Mouse (Mus musculus) layer of hippocampus, adult 2 months (tissue): ENCODE results near the gene 4833439L19Rik. TPM values are rescaled to one million over a fixed set of nuclear protein-coding genes. Genes with fewer than 3 reads are reported as not detected.
A peak's percentile ranks its signal among the peaks of the same experiment; 100 is the strongest.

ENCODE experiments used
- DNase-seq, 2 experiments: peaks; one replicate each; pipeline ENCODE4 v3.0.0; 2022; ENCODE audit warnings: low spot score in 2 of 2
- H3K27ac ChIP-seq: fragments of 200-600 bp; 2 replicates; pipeline ENCODE4 v1.8.1; 2022
- H3K4me3 ChIP-seq: fragments of 200-600 bp; 2 replicates; pipeline ENCODE4 v1.8.1; 2022; ENCODE audit warnings: mild to moderate bottlenecking
- CTCF ChIP-seq: fragments of 200-600 bp; conservative IDR thresholded peaks from 2 replicates; pipeline ENCODE4 v1.8.1; 2022; ENCODE audit warnings: antibody characterized with exemption, mild to moderate bottlenecking, moderate library complexity
- total RNA-seq, 2 experiments: library from RNA; stranded (reverse); gene quantifications; 2 replicates each; pipeline ENCODE4 v1.2.3; 2021

Gene 4833439L19Rik
- total RNA-seq, 2 experiments from 2014 or later = 152 to 159 TPM

GRCm38 (mm10) chr13:54598622-54599143, 33.4 kb upstream of the 4833439L19Rik start:
- no peak for TF ChIP-seq CTCF
- DNase-seq = no peak
- Histone ChIP-seq H3K4me3 (no peak overlapping the region), H3K27ac (no peak overlapping the region)

DNA sequence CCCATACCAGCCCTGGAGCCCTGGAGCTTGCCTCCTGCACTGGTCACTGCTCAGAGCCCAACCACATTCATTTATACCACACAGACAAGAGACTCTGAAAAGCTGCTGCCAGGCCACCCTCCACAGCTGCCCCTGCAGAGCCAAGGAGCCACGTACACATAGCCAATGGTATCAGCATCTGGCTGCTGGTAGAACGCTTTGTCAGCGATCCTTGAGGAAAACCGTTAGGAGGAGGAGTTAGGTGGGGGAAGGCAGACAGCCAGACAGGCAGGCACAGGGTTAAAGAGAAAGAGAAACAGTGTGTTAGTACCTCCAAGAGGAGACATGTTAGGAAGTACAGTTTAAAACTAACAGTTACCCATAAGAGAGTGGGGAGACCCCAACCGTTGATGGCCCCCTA, 31.6 kb upstream of the 4833439L19Rik start:
- H3K27ac ChIP-seq = no peak overlapping the region
- no peak for DNase-seq

GRCm38 (mm10) chr13:54596107-54596690, 31.0 kb upstream of the 4833439L19Rik start:
- no peak overlapping the region for H3K4me3 ChIP-seq
- no peak for TF ChIP-seq CTCF
- DNase-seq = no peak
- no peak overlapping the region for H3K27ac ChIP-seq

More for the DNA sequence above, 31.6 kb upstream of the 4833439L19Rik start:
- no peak overlapping the region for H3K4me3 ChIP-seq
- TF ChIP-seq CTCF = no peak

GRCm38 (mm10) chr13:54593617-54594016, 28.4 kb upstream of the 4833439L19Rik start:
- Histone ChIP-seq H3K27ac (peak overlapping the region; percentile 9; the same call in 1 of the 2 replicates), H3K4me3 (no peak overlapping the region)
- no peak for DNase-seq
- TF ChIP-seq CTCF = no peak

GRCm38 (mm10) chr13:54591776-54592356, 26.6 kb upstream of the 4833439L19Rik start:
- peak overlapping the region; percentile 95 for H3K4me3 ChIP-seq
- H3K27ac ChIP-seq = peak overlapping the region; percentile 96; the same call in 1 of the 2 replicates
- DNase-seq = no peak
- no peak for TF ChIP-seq CTCF

- Histone ChIP-seq H3K27ac (peak within 1 kb of the TSS; percentile 96), H3K4me3 (peak within 1 kb of the TSS; percentile 95)
- DNase-seq = peak; percentile 94 to 99
- TF ChIP-seq CTCF = no peak
These were observed 25.0 kb upstream of the 4833439L19Rik start, which contains the start of the genes Nop16 and Higd2a for GRCm38 (mm10) chr13:54589996-54590951. TSS of gene Nop16 (minus strand) at chr13:54590090. TSS of gene Higd2a (plus strand) at chr13:54590207.

DNA sequence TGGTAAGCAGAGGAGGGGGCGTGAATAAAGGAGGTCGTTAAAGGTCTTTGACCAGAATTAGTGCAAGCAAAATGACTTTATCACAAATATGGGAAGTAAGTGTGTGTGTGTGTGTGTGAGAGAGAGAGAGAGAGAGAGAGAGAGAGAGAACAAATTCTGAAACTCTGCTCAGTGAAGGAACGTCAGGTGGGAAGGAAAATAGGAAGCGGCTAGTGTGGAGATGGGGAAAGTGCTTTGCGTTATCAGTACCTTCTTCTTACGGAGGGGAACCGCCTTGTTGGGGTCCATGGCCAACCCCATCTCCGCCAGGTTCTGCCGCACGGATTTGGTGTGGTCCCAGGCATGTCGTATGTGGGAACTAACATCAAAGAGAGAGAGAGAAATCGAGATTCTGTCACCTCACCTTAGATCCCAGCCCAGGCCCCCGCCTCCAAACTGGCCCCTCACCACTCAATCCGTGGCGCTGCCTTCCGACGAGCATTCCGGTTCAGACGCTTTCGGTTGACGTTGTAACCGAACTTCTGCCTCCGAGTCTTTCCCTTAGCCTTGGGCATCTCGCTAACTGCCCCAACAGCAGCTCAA, 24.3 kb upstream of the 4833439L19Rik start:
- no peak for TF ChIP-seq CTCF
- Histone ChIP-seq H3K27ac (peak overlapping the region; percentile 96), H3K4me3 (peak overlapping the region; percentile 95)
- DNase-seq = no peak

DNA sequence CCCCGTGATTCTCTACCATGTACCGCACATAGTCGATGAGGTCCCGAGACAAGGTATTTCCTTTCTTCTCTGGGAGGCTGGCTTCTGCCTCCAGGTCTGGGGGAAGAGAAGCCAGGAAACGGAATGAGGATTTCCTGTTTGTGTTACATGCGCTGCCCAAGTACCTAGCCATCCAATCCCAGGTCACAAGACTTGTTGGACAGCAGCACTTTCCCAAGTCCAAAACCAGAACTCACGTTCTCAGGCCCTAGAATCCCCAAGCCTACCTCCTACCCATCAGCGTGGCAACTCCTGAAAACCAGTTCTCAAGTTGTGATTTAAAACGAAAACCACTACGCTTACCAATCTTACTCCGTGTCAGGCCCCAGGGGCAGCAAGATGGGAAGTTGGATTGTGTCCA, 20.6 kb upstream of the 4833439L19Rik start:
- DNase-seq = no peak
- TF ChIP-seq CTCF = no peak
- Histone ChIP-seq H3K4me3 (no peak overlapping the region), H3K27ac (no peak overlapping the region)

DNA sequence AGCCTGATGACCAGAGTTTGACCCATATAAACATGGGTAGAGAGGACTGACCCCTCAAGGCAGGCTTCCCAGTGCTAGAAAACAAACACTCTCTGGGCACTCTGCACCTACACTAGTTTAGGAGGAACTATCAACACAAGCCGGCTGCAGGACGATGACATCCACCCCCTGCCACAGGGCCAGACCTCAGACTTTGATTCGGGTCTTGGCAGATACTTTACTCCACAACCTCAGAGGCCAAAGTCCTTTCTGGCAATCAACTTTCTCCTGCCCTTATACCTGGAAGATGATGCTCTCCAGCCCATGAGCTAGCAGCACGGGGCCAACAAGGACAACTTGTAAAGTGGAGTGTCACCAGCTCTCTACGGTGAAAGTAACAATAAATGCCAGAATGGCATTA, 17.6 kb upstream of the 4833439L19Rik start:
- Histone ChIP-seq H3K4me3 (no peak overlapping the region), H3K27ac (peak overlapping the region; percentile 49; the same call in 1 of the 2 replicates)
- TF ChIP-seq CTCF = no peak

GRCm38 (mm10) chr13:54582126-54582525, 16.9 kb upstream of the 4833439L19Rik start:
- no peak for TF ChIP-seq CTCF
- H3K4me3 ChIP-seq = no peak overlapping the region
- no peak for DNase-seq
- peak overlapping the region; percentile 49; the same call in 1 of the 2 replicates for H3K27ac ChIP-seq

More for the DNA sequence above, 17.6 kb upstream of the 4833439L19Rik start:
- no peak for DNase-seq

DNA sequence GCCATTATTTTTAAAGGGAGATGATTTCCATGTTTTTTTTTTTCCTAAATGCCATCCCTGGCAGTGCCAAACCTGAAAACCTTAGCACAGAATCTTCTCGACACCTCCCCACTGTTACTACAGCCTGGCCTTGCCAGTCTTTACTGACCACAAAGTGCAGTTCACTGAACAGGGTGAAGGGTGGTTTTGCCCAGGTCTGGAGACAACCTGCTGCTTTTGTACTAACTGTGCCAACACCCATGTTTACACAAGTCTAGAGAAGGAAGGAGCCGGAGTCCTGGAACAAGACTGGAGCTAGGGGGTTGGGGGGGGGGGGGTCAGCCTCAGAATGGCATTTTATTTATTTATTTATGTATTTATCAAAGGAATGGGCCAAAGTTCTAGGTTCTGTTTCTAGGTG, 16.1 kb upstream of the 4833439L19Rik start:
- no peak overlapping the region for H3K27ac ChIP-seq
- H3K4me3 ChIP-seq = no peak overlapping the region
- DNase-seq = no peak
- no peak for TF ChIP-seq CTCF
